Mouse (Mus musculus): ENCODE measurements at regions not wholly inside any gene's neighbourhood (a gene's known extent, or its start where the extent isn't known, plus 50 kb on each side); places are given as distances from the start of the nearest gene placed in this dataset.

GRCm38 (mm10) chr2:171942671-171943070 lies 100.6 kb downstream of the Cbln4 start:
- no peak for TF ChIP-seq POLR2A (IDR thresholded peaks at IDR 0.05; ENCODE audit: borderline replicate concordance, extremely low read depth, low read depth, low read length)
- no peak for TF ChIP-seq CTCF (IDR thresholded peaks at IDR 0.05; ENCODE audit: insufficient read depth, low read length)

Measured in lung, adult 2 months (tissue).